ENCODE assay signal across 12 mouse cellular contexts in the genomic region with DNA sequence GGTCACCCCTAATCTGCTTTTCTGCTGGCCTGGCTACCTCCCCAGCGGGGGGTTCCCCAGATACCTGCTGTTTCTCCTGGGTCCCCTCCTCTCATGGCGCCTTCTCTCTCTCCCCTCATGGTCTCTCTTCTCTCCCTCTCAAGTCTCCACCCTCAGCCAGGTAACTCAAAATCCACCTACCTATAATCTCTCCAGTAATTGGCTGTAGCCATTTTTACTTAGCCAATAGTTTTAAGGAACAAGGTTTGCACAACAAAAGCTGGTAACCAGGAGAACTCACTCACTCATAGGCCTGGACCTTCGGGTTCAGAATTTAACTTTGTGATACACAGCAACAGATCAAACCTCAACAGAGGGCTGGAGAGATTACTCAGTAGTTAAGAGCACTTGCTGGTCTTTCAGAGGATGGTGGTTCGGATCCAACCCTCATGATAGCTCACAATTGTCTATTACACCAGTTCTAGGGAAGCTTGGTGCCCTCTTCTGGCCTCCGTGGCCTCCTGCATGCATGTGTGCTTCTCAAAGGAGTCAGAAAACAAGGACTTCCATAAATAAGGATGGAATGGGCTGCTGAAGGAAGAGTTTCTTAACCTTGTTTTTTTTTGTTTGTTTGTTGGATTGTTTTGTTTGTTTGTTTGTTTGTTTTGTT. TPM values are rescaled to one million over a fixed set of nuclear protein-coding genes. Genes with fewer than 3 reads are reported as not detected.
DNase-seq lines count a peak whose midpoint lies in the region; ATAC-seq and TF ChIP-seq lines count a peak whose summit lies in the region.
"Had no signal": no experiment of that assay in that cellular context is flagged by ENCODE, and none has a peak within 500 bp of the region (broad histone marks: within the 10 kb centered on the region; RNA-seq: fewer than 3 reads in every experiment).

No protein-coding gene starts in this region.

- no peak for TF ChIP-seq POLR2A in lung, adult 2 months (IDR thresholded peaks at IDR 0.05; ENCODE audit: borderline replicate concordance, extremely low read depth, low read depth, low read length)

- no peak; the same call in 1 of the 2 replicates for ATAC-seq in G1E (ENCODE audit: extremely low read depth, insufficient number of reproducible peaks, low FRiP score, poor library complexity, severe bottlenecking)
- ATAC-seq in megakaryocyte, adult 5-6 weeks (ENCODE audit: poor library complexity, severe bottlenecking), result 0 out of 2 replicates have a peak, but pooled peaks have one; percentile 24

- no peak overlapping the region for H3K27ac ChIP-seq in limb, embryonic 10.5 days
- H3K27ac ChIP-seq: embryonic facial prominence, embryonic 12.5 days had no signal

- H3K36me3 ChIP-seq in G1E (replicated peaks), result peaks cover 5% of the 10 kb centered on the region
- H3K36me3 ChIP-seq in limb, embryonic 10.5 days, result peaks cover 8% of the 10 kb centered on the region
- H3K36me3 ChIP-seq: embryonic facial prominence, embryonic 12.5 days had no signal

- DNase-seq in lung, adult 2 months, result no peak
- DNase-seq in lung, postnatal 25 days (ENCODE audit: low spot score), result no peak
- no peak for DNase-seq in G1E (ENCODE audit: low spot score)
- DNase-seq in adrenal gland, postnatal 25 days, result peak; percentile 55
- DNase-seq in limb, embryonic 10.5 days (ENCODE audit: low spot score), result no peak
- no peak for DNase-seq in cerebellum, adult 11-12 months
- DNase-seq: heart, adult 11 months; right cerebral cortex, adult 18-20 months had no signal

- TF ChIP-seq CTCF in lung, adult 2 months (IDR thresholded peaks at IDR 0.05; ENCODE audit: insufficient read depth, low read length), result peak; percentile 68
- TF ChIP-seq CTCF in G1E (IDR thresholded peaks at IDR 0.05; ENCODE audit: low read depth, low read length), result peak; percentile 12; the same call in 1 of the 2 replicates

- no peaks in the 10 kb centered on the region for H3K9me3 ChIP-seq in G1E (replicated peaks)
- H3K9me3 ChIP-seq in limb, embryonic 10.5 days (replicated peaks), result no peaks in the 10 kb centered on the region
- H3K9me3 ChIP-seq: embryonic facial prominence, embryonic 12.5 days; megakaryocyte, embryonic 14.5 days had no signal

- H3K27me3 ChIP-seq in G1E (ENCODE audit: insufficient read depth, low read length), result peaks cover 9% of the 10 kb centered on the region; the same call in 1 of the 2 replicates
- no peaks in the 10 kb centered on the region for H3K27me3 ChIP-seq in limb, embryonic 10.5 days (ENCODE audit: low read depth, poor library complexity, severe bottlenecking)
- H3K27me3 ChIP-seq: embryonic facial prominence, embryonic 12.5 days had no signal

- H3K4me3 ChIP-seq in lung, adult 2 months (replicated peaks; ENCODE audit: extremely low read depth, low read depth, low read length), result no peak overlapping the region
- no peak overlapping the region for H3K4me3 ChIP-seq in G1E (ENCODE audit: low read depth, low read length)
- no peak overlapping the region for H3K4me3 ChIP-seq in limb, embryonic 10.5 days
- H3K4me3 ChIP-seq: embryonic facial prominence, embryonic 12.5 days; megakaryocyte, embryonic 14.5 days had no signal

- no peaks in the 10 kb centered on the region for H3K4me1 ChIP-seq in lung, adult 2 months (ENCODE audit: control insufficient read depth, insufficient read depth, low read length)
- H3K4me1 ChIP-seq in G1E (ENCODE audit: insufficient read depth, low read depth, low read length), result no peaks in the 10 kb centered on the region
- H3K4me1 ChIP-seq in limb, embryonic 10.5 days, result no peaks in the 10 kb centered on the region
- H3K4me1 ChIP-seq: embryonic facial prominence, embryonic 12.5 days had no signal

- WGBS in lung, adult 2 months, result 72% methylated on average over 5 of the region's 5 CpGs
- 73% methylated on average over 5 of the region's 5 CpGs for WGBS in limb, embryonic 10.5 days

RNA-seq across cellular contexts. Expression of gene Gtsf1l, which starts 1.9 kb away (rescaled TPM):
- 0.29 TPM in 1 of 2 replicates, not detected in the other for polyA plus RNA-seq in lung, adult 2 months (2012; rRNA removed)
- not detected in 2 replicates for total RNA-seq in G1E (2014; fragmentation: Nextera tagmentation)
- 0.38 TPM in 1 of 2 replicates, not detected in the other for total RNA-seq in G1E (2017)
- not detected in 2 replicates for polyA plus RNA-seq in G1E (2012)
- not detected in 2 replicates for total RNA-seq in adrenal gland, postnatal 25 days (2021)
- not detected in 2 replicates for total RNA-seq in megakaryocyte, adult 5-6 weeks (2015)
- not detected in 2 replicates for total RNA-seq in megakaryocyte, adult 5-6 weeks (2017)
- polyA plus RNA-seq in limb, embryonic 10.5 days (2016; fragmentation: Nextera tagmentation; extraction: Ambion mirVana), result not detected in 2 replicates
- polyA plus RNA-seq: embryonic facial prominence, embryonic 12.5 days; large intestine, adult 2 months had no signal

RNA-seq across cellular contexts. Expression of gene Mybl2, which starts 35.1 kb away (rescaled TPM):
- polyA plus RNA-seq in lung, adult 2 months (2012; rRNA removed), result 1.5 and 1.8 TPM in 2 replicates
- total RNA-seq in G1E (2014; fragmentation: Nextera tagmentation) (46.5 and 55.2 TPM in 2 replicates), G1E (2017) (37.6 and 43.8 TPM in 2 replicates)
- polyA plus RNA-seq in G1E (2012), result 105 and 122 TPM in 2 replicates
- total RNA-seq in adrenal gland, postnatal 25 days (2021), result 3.7 and 5.6 TPM in 2 replicates
- 9.0 and 13.6 TPM in 2 replicates for total RNA-seq in megakaryocyte, adult 5-6 weeks (2015)
- total RNA-seq in megakaryocyte, adult 5-6 weeks (2017), result 21.9 and 33.7 TPM in 2 replicates
- polyA plus RNA-seq in limb, embryonic 10.5 days (2016; fragmentation: Nextera tagmentation; extraction: Ambion mirVana), result 47.5 and 55.1 TPM in 2 replicates
